Mouse (Mus musculus): ENCODE results near the gene Speg.

GRCm38 (mm10) chr1:75441471-75441996, 66.4 kb downstream of the Speg start:
- TF ChIP-seq CTCF (IDR thresholded peaks at IDR 0.05; ENCODE audit: insufficient read depth, low read length) (no peak), POLR2A (IDR thresholded peaks at IDR 0.05; ENCODE audit: borderline replicate concordance, extremely low read depth, low read depth, low read length) (no peak)
